Mouse (Mus musculus): Measurements from ENCODE around the gene Leng9.

DNA sequence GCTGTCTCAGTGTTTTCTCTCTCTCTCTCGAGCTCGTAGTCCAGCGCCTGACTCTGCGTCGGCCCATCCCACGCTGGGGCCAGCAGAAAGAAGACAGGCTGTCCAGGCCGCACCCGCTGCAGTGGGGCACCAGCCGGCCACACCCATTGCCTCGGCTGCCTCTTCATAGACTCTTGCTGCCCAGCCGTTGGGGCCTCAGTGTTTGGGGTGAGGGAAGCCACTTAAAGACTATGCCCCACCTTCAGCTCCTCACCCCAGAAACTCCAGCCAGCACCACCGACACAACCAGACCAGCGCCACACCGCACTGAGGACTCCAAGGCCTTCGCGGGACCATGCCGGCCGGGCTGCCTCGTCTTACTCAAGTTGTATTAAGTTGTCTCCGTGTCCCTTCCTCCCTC is 2.8 kb downstream of the Leng9 start:
- TF ChIP-seq CTCF (conservative IDR thresholded peaks at IDR 0.05; ENCODE audit: insufficient read depth, insufficient read length, low read depth, low read length) (no peak), POLR2A (IDR thresholded peaks at IDR 0.05; ENCODE audit: low read depth, low read length) (no peak)

Measured in kidney, adult 2 months (tissue).